Mouse (Mus musculus) midbrain, embryonic 10.5 days (tissue): ENCODE results near the gene Taar2. TPM values are rescaled to one million over a fixed set of nuclear protein-coding genes. Genes with fewer than 3 reads are reported as not detected.

ENCODE experiments used
- DNase-seq: peaks from one replicate; pipeline ENCODE4 v3.0.0-alpha.2; 2017; ENCODE audit warnings: low spot score
- H3K27ac ChIP-seq: fragments of 300-500 bp; sonication (generic); replicated peaks from 2 replicates; pipeline ENCODE4 v1.5.1; 2016; ENCODE audit warnings: mild to moderate bottlenecking
- H3K27me3 ChIP-seq: fragments of 300-500 bp; sonication (generic); 2 replicates; pipeline ENCODE4 v1.6.1; 2016; ENCODE audit warnings: low read depth, mild to moderate bottlenecking; ENCODE audit not compliant: poor library complexity, severe bottlenecking
- H3K36me3 ChIP-seq: fragments of 300-500 bp; sonication (generic); 2 replicates; pipeline ENCODE4 v1.6.1; 2016; ENCODE audit warnings: mild to moderate bottlenecking, moderate library complexity
- H3K4me1 ChIP-seq: fragments of 300-500 bp; sonication (generic); 2 replicates; pipeline ENCODE4 v1.6.1; 2016
- H3K4me3 ChIP-seq: fragments of 300-500 bp; sonication (generic); 2 replicates; pipeline ENCODE4 v1.5.1; 2016; ENCODE audit warnings: mild to moderate bottlenecking, moderate library complexity
- H3K9me3 ChIP-seq: fragments of 300-500 bp; sonication (generic); replicated peaks from 2 replicates; pipeline ENCODE4 v1.6.1; 2016; ENCODE audit warnings: mild to moderate bottlenecking
- WGBS: fragments of 180-500 bp; shearing (Covaris S2); methylation state at CpG from one replicate; pipeline ENCODE4 v1.1.7; 2016; 5-methylcytosine and 5-hydroxymethylcytosine counted together
- polyA plus RNA-seq: library from polyadenylated mRNA; unstranded; fragments of >200 nt; fragmentation: Nextera tagmentation; extraction: Ambion mirVana; gene quantifications from 2 replicates; pipeline ENCODE4 v1.2.1, GENCODE M21; 2016

Gene Taar2
- not detected in 2 replicates for polyA plus RNA-seq

DNA sequence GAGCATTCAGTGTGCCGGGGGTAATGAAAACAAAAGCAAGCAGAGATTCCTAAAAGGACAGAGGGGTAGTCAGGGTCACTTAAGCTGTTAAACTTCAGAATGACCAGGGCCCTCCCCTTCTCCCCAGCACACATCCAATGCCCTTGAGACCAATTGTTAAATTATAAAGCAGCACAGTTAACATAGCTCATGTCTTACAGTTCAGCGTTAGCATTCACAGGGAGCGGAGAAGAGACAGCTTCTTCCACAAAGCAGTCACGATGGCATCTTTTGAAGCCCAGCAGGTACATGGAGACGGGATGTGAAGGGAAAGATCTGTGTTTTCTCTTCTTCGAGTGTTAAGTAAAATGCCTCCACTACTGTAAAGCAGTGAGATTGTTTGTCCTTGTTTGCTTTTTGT, at the start of gene Taar2:
Taar2 (plus strand) TSS at position 261 of the 400 bp plus-strand sequence.
- H3K4me3 ChIP-seq = no peak within 1 kb of the TSS
- no peaks in the 10 kb centered on the region for H3K27me3 ChIP-seq
- DNase-seq = no peak
- no peaks in the 10 kb centered on the region for H3K9me3 ChIP-seq
- WGBS = 65% methylated on average over 6 of the region's 6 CpGs
- no peaks in the 10 kb centered on the region for H3K36me3 ChIP-seq
- H3K4me1 ChIP-seq = peaks cover 8% of the 10 kb centered on the region; the same call in 1 of the 2 replicates
- H3K27ac ChIP-seq = no peak within 1 kb of the TSS

DNA sequence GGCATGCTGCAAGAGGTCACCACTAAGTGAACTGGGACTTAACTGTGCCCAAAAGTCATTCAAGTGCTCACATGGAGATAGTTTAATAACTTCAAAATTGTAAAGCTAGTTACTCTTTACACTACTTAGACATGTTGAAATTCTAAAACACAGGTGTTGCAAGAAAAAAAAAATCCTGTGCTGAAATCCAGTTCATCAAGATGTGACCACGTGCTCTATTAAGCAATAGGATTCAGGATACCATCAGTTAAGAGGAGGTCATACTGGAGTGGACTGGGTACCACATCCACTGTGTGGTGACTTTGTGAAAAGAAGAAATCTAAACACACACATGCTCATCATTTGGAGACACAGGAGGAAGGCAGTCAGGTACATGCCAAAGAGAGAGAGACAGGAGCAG, 45.4 kb upstream of the Taar2 start:
- Histone ChIP-seq H3K27ac (no peak overlapping the region), H3K4me3 (no peak overlapping the region), H3K4me1 (peaks cover 4% of the 10 kb centered on the region; the same call in 1 of the 2 replicates), H3K27me3 (no peaks in the 10 kb centered on the region), H3K9me3 (no peaks in the 10 kb centered on the region), H3K36me3 (no peaks in the 10 kb centered on the region)
- DNase-seq = no peak
- 98% methylated on average over 1 of the region's 1 CpGs for WGBS

DNA sequence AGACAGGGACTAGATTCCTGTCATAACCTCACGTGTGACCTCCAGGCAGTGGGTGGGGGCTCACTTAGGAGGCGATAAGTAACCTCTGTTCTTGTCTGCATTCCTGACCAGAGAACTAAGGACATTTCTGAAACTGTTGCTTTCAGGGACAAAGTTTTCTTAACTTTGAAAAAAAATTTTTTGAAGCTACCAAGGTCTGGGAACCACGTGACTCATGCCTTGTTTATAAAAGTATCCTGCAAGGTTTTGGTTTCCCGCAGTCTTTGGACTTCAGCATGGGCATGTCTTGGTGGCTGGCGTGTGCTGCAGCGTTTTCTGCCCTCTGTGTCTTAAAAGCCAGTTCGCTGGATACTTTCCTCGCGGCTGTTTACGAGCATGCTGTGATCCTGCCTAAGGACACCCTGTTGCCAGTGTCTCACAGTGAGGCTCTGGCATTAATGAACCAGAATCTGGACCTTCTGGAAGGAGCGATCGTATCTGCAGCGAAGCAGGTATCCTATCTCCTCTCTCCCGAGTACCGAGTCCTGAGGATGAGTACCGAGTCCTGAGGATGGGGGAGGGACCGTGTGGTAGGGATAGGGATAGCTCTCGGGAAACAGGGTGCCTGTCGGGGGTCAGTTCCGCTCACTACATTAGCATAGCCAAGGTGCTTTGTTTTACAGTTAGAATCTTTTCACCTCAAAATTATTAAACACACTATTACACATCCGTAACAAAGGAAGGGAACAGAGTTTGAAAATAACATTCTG, 43.6 kb upstream of the Taar2 start, which contains the start of gene Vnn1:
Vnn1 (plus strand) TSS at position 88 of the 749 bp plus-strand sequence.
- Histone ChIP-seq H3K9me3 (no peaks in the 10 kb centered on the region), H3K27ac (no peak within 1 kb of the TSS), H3K4me3 (peak within 1 kb of the TSS; percentile 24), H3K36me3 (no peaks in the 10 kb centered on the region), H3K27me3 (no peaks in the 10 kb centered on the region), H3K4me1 (peaks cover 4% of the 10 kb centered on the region; the same call in 1 of the 2 replicates)
- no peak for DNase-seq
- 40% methylated on average over 21 of the region's 21 CpGs for WGBS

DNA sequence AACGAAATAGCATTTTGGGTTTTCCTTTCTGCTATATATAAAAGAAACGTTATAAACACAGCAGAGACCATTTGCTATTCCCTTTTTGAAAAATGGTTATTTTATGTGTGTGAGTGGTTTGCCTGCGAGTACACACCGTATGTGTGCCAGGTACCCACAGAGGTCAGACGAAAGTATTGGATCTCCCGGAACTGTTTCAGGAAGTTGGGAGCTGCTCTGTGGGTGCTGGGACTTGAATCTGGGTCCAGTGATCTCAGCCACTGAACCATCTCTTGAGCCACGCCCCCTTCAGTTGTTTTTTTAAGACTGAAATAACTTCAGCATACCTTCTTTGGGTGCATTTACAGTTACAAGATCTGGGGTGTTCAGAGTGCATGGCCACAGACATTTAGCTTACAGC, 43.0 kb upstream of the Taar2 start:
- Histone ChIP-seq H3K4me1 (peaks cover 4% of the 10 kb centered on the region; the same call in 1 of the 2 replicates), H3K9me3 (no peaks in the 10 kb centered on the region)
- 78% methylated on average over 7 of the region's 7 CpGs for WGBS

DNA sequence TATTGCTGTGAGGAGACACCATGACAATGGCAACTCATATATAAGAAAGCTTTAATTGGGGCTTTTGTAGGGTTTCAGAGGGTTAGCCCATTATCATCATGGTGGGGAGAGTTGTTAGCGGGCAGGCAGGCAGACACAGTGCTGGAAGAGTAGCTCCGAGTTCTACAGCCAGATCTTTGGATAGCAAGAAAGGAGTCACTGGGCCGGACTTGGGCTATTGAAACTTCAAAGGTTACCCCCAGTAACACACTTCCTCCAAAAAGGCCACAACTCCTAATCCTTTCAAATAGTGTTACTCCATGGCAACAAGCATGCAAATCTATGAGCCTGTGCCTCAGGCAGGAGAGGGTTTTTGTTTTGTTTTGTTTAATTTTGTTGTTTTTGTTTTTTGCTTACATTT, 37.3 kb upstream of the Taar2 start:
- 42% methylated on average over 3 of the region's 3 CpGs for whole genome bisulfite sequencing
- H3K4me1 ChIP-seq = peaks cover 12% of the 10 kb centered on the region
- no peak overlapping the region for H3K4me3 ChIP-seq
- peak overlapping the region; percentile 42; the same call in 1 of the 2 replicates for H3K27ac ChIP-seq
- no peaks in the 10 kb centered on the region for H3K27me3 ChIP-seq
- no peaks in the 10 kb centered on the region for H3K9me3 ChIP-seq
- no peak for DNase-seq
- no peaks in the 10 kb centered on the region for H3K36me3 ChIP-seq

More for the DNA sequence above, 43.0 kb upstream of the Taar2 start:
- Histone ChIP-seq H3K27me3 (no peaks in the 10 kb centered on the region), H3K27ac (no peak overlapping the region), H3K36me3 (no peaks in the 10 kb centered on the region), H3K4me3 (no peak overlapping the region)
- no peak for DNase-seq

DNA sequence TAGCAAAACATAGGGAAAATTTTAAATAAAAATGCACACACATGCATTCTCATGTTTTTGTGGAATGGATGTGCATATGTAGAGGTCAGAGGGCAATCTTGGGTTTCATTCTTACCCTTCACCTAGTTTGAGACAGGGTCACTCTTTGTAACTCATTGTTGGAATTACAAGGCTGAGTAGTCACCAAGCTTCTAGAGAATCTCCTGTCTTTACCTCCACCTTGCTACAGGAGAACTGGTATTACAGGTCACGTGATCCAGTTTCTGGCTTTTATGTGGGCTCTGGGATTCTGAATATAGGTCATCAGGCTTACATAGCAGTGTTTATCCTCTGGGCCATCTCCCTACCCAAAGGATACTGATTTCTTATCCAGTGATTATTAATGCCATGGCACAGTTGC, 32.7 kb upstream of the Taar2 start:
- no peaks in the 10 kb centered on the region for H3K9me3 ChIP-seq
- 92% methylated on average over 1 of the region's 1 CpGs for WGBS
- H3K36me3 ChIP-seq = no peaks in the 10 kb centered on the region
- H3K27me3 ChIP-seq = no peaks in the 10 kb centered on the region
- H3K4me1 ChIP-seq = peaks cover 10% of the 10 kb centered on the region
- H3K27ac ChIP-seq = no peak overlapping the region
- DNase-seq = no peak
- no peak overlapping the region for H3K4me3 ChIP-seq

DNA sequence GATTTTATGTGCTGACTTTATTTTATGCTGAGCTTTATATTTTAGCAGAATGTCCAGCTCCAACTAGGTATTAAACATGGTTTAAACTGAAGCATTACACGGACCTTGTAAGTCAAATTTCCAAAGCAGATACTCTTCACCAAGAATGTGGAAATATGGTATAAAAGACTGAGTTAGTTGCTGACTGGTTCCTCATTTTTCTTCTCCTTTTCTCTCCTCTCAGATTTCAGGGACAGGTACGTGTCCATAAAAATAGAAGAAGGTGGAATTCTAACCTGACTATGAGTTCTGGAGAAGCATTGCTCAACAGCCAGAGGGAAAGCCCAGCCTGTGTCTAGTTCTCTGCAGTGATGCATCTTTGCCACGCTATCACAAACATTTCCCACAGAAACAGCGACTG, 18.3 kb upstream of the Taar2 start, which contains the start of gene Taar1:
Taar1 (plus strand) TSS at position 301 of the 400 bp plus-strand sequence.
- H3K27me3 ChIP-seq = no peaks in the 10 kb centered on the region
- no peaks in the 10 kb centered on the region for H3K4me1 ChIP-seq
- H3K36me3 ChIP-seq = no peaks in the 10 kb centered on the region
- DNase-seq = no peak
- no peak within 1 kb of the TSS for H3K4me3 ChIP-seq
- no peaks in the 10 kb centered on the region for H3K9me3 ChIP-seq
- WGBS = 94% methylated on average over 4 of the region's 4 CpGs
- H3K27ac ChIP-seq = no peak within 1 kb of the TSS

DNA sequence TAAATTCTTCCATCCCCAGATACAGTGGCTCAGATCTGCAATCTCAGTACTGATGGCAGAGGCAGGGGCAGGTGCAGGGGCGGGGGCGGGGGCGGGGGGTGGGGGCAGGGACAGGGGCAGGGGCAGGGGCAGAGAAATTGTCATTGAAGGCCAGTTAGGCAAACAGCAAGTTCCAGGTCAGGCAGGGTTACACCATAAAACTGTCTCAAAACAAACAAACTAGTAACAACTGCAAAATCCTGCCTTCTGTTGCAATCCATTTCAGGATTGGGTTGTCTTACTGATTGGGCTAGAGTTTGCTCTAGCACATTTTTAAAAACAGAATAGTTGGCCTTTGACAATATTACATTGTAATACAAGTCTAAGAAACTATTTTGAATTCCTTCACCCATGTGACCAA, 15.9 kb upstream of the Taar2 start:
- no peaks in the 10 kb centered on the region for H3K9me3 ChIP-seq
- H3K36me3 ChIP-seq = no peaks in the 10 kb centered on the region
- WGBS = 82% methylated on average over 3 of the region's 3 CpGs
- H3K4me3 ChIP-seq = no peak overlapping the region
- no peaks in the 10 kb centered on the region for H3K4me1 ChIP-seq
- H3K27me3 ChIP-seq = no peaks in the 10 kb centered on the region
- no peak overlapping the region for H3K27ac ChIP-seq
- DNase-seq = no peak

DNA sequence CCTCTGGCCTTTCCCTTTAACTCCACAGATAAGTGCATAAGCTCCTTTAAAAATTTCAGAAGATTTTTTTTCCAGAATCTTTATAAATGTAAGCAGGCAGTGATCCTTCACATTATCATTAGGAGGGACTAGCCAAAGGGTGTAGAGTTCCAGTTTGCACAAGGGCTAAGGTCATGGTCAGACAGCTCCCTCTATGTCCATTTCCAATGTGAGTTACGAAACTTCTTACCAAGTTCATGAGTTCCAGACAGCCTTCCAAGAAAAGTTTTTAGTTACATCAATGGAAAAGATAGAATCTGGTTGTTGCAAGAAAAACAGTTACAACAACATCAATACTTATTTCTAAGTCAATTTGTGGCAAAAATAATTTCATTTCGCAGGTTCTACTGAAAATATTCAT, 14.4 kb upstream of the Taar2 start:
- Histone ChIP-seq H3K36me3 (no peaks in the 10 kb centered on the region), H3K27ac (no peak overlapping the region), H3K27me3 (no peaks in the 10 kb centered on the region), H3K4me3 (no peak overlapping the region), H3K4me1 (no peaks in the 10 kb centered on the region), H3K9me3 (no peaks in the 10 kb centered on the region)
- DNase-seq = no peak
- 83% methylated on average over 2 of the region's 2 CpGs for WGBS

DNA sequence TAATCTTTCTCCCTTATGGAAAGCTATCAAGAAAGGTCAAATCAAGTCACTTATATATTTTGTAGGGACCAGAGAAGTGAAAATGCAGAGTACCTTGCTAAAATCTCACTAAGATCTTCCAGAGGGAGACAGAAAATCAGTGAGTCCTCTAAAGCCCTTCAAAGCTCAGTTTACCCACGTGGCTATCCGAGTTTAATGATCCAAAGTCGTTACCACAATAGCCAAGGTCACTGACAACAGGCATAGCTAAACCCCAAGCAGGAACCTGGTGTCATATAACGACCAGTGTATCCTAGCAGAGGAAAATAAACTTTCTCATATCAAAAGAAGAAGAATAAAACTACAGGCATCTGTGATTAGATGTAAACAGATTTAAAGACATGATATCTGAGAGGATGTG, 759 bp upstream of the Taar2 start:
- Histone ChIP-seq H3K27ac (no peak overlapping the region), H3K4me3 (no peak overlapping the region), H3K27me3 (no peaks in the 10 kb centered on the region), H3K9me3 (no peaks in the 10 kb centered on the region), H3K36me3 (no peaks in the 10 kb centered on the region), H3K4me1 (peaks cover 8% of the 10 kb centered on the region; the same call in 1 of the 2 replicates)
- 58% methylated on average over 4 of the region's 4 CpGs for WGBS
- DNase-seq = no peak

DNA sequence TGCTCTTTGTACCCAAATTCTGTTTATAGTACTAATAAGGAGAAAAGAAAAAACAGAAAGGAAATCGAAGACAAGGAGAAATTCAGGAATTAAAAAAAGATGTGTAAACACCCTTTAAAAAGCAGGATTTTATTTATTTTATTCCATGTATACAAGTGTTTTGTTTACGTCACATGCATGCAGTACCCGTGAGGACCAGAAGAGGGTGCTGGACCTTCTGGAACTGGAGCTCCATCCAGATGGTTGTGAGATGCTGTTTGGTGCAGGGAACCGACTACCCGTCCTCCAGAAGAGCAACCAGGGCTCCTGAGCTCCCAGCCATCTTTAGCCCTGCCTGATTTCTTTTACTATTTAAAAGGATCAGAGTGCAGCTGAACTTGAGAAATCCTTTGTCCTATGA, 4.1 kb downstream of the Taar2 start:
- H3K9me3 ChIP-seq = no peaks in the 10 kb centered on the region
- 75% methylated on average over 5 of the region's 5 CpGs for WGBS
- H3K27ac ChIP-seq = no peak overlapping the region
- no peaks in the 10 kb centered on the region for H3K27me3 ChIP-seq
- H3K36me3 ChIP-seq = no peaks in the 10 kb centered on the region
- H3K4me3 ChIP-seq = no peak overlapping the region
- no peak for DNase-seq
- peaks cover 8% of the 10 kb centered on the region; the same call in 1 of the 2 replicates for H3K4me1 ChIP-seq

DNA sequence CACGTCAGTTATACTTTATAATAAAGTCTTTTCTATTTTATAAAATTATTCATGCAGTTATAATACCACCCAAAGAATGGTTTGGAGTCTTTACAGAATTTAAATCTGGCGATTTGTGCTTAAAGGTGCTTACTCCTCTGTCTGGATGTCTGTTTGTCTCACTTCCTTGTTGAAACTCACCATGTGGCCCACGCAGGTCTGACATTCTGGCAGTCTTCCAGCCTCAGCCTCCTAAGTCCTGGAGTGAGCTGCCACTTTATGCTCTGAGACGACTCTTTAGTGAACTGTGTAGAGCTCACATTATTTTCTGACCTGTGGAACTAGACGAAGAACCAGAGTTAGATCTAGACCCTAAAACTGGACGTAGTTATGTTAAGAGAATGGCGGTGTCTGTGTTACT, 9.7 kb downstream of the Taar2 start:
- H3K4me3 ChIP-seq = no peak overlapping the region
- no peaks in the 10 kb centered on the region for H3K9me3 ChIP-seq
- H3K4me1 ChIP-seq = no peaks in the 10 kb centered on the region
- H3K27me3 ChIP-seq = no peaks in the 10 kb centered on the region
- H3K36me3 ChIP-seq = no peaks in the 10 kb centered on the region
- no peak overlapping the region for H3K27ac ChIP-seq
- no peak for DNase-seq
- 81% methylated on average over 7 of the region's 7 CpGs for WGBS

DNA sequence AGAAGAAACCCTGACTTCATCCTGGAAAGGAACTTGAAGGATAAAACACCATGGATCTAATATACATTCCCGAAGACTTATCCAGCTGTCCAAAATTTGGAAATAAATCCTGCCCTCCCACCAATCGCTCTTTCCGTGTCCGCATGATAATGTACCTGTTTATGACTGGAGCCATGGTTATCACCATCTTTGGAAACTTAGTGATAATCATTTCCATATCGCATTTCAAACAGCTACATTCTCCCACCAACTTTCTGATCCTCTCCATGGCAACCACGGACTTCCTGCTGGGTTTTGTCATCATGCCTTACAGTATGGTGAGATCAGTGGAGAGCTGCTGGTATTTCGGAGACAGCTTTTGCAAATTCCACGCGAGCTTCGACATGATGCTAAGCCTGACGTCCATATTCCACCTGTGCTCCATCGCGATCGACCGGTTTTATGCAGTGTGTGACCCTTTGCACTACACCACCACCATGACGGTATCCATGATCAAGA, 11.2 kb downstream of the Taar2 start, which contains the start of gene Taar3:
Taar3 (plus strand) TSS at position 51 of the 498 bp plus-strand sequence.
- H3K4me3 ChIP-seq = no peak within 1 kb of the TSS
- H3K27me3 ChIP-seq = no peaks in the 10 kb centered on the region
- no peaks in the 10 kb centered on the region for H3K36me3 ChIP-seq
- DNase-seq = no peak
- no peaks in the 10 kb centered on the region for H3K9me3 ChIP-seq
- H3K4me1 ChIP-seq = no peaks in the 10 kb centered on the region
- H3K27ac ChIP-seq = no peak within 1 kb of the TSS
- WGBS = 88% methylated on average over 16 of the region's 16 CpGs
